Mouse (Mus musculus): ENCODE measurements around the gene Hoxa11. TPM values are rescaled to one million over a fixed set of nuclear protein-coding genes. Genes with fewer than 3 reads are reported as not detected.

The Hoxa11 gene
- polyA plus RNA-seq, 1 experiment from 2014 or later, result 55.0 TPM

DNA sequence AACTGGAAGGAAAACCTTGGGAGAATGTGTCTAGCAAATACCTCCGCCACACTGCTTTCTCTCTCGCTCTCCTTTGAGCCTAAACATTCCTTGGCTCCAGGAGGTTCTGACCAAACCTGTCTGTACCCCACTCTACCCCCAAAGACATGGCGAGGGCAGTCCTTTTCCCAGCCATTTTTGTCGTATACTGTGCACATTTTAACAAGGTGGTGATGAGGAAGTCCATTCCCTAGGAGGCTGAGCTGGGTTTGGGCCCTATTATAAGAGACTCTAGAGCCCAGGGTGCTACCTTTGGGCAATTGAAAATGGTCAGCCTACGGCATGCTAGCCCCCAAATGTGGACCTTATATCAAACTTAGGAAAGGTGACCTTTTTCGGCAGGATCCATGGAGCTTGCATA, 9.7 kb downstream of the Hoxa11 start:
- peaks cover 27% of the 10 kb centered on the region for H3K36me3 ChIP-seq
- peak overlapping the region; percentile 75 for H3K4me2 ChIP-seq (replicated peaks)
- H3K9ac ChIP-seq, result peak overlapping the region; percentile 100
- ATAC-seq (ENCODE audit: low FRiP score, low read depth), result no peak
- H3K9me3 ChIP-seq, result no peaks in the 10 kb centered on the region
- peaks cover 2% of the 10 kb centered on the region; the same call in 1 of the 2 replicates for H3K27me3 ChIP-seq
- H3K4me1 ChIP-seq, result peaks cover 24% of the 10 kb centered on the region
- peak overlapping the region; percentile 100 for H3K27ac ChIP-seq
- WGBS, result 11% methylated on average over 6 of the region's 6 CpGs
- H3K4me3 ChIP-seq, result peak overlapping the region; percentile 95

DNA sequence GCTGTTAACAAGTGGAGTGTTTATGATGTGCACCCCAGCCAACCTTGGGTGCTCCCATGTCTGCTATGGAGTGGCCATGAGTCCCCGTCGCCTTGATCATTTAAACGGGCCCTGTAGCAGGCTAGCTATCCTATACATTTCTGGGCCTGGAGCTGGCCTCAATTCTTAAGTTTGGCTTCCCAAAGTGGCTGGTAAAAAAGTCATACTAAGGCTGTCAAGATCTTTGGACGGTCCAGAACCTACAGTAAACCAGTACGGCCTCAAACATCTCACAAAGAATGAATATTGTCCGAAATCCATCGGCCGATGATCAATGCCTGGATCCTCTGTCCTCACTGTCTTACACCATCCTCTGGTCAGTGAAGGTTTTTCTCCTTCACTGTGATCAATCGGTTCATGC, 10.3 kb downstream of the Hoxa11 start:
- Histone ChIP-seq H3K36me3 (peaks cover 28% of the 10 kb centered on the region), H3K9me3 (no peaks in the 10 kb centered on the region), H3K27me3 (no peaks in the 10 kb centered on the region), H3K4me1 (peaks cover 22% of the 10 kb centered on the region), H3K9ac (peak overlapping the region; percentile 100), H3K4me2 (replicated peaks) (peak overlapping the region; percentile 75), H3K4me3 (peak overlapping the region; percentile 95), H3K27ac (peak overlapping the region; percentile 100)
- ATAC-seq (ENCODE audit: low FRiP score, low read depth), result no peak
- WGBS, result 10% methylated on average over 9 of the region's 9 CpGs

DNA sequence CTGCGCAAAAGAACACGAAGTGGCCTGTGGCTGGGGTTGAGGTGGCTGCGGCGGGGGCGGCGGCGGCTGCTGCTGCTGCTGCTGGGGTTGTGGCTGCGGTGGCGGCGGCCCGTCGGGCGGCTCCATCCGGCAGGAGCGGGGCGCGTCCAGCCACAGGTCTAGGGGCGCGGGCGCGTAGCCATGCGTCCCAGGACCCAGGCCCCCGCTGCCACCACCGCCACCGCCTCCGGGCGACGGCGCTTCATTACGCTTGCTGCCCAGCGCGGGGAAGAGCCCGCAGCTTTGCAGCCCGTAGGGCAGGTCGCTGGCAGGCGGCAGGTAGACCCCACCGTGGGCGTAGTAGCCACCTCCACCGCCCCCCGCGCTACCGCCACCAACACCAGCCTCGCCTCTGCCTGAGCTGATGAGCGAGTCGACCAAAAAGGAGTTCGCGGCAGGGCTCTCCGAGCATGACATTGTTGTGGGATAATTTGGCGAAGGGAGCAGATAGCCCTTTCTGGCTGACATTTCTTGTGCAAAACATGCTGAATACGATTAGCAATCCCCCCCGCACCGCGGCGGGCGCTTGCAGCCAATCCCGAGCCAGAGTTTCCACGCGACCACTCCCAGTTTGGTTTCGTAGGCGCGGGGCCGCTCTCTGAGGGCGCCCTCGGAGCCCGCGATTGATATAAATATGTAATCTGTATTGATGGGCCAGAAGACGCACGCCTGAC, 11.0 kb downstream of the Hoxa11 start:
- no peaks in the 10 kb centered on the region for H3K27me3 ChIP-seq
- H3K4me1 ChIP-seq, result peaks cover 22% of the 10 kb centered on the region
- peak overlapping the region; percentile 75 for H3K4me2 ChIP-seq (replicated peaks)
- peak; percentile 68 for ATAC-seq (ENCODE audit: low FRiP score, low read depth)
- no peaks in the 10 kb centered on the region for H3K9me3 ChIP-seq
- WGBS, result under 1% methylated on average over 61 of the region's 68 CpGs
- peaks cover 33% of the 10 kb centered on the region for H3K36me3 ChIP-seq
- H3K27ac ChIP-seq, result peak overlapping the region; percentile 100
- peak overlapping the region; percentile 100 for H3K9ac ChIP-seq
- peak overlapping the region; percentile 95 for H3K4me3 ChIP-seq

DNA sequence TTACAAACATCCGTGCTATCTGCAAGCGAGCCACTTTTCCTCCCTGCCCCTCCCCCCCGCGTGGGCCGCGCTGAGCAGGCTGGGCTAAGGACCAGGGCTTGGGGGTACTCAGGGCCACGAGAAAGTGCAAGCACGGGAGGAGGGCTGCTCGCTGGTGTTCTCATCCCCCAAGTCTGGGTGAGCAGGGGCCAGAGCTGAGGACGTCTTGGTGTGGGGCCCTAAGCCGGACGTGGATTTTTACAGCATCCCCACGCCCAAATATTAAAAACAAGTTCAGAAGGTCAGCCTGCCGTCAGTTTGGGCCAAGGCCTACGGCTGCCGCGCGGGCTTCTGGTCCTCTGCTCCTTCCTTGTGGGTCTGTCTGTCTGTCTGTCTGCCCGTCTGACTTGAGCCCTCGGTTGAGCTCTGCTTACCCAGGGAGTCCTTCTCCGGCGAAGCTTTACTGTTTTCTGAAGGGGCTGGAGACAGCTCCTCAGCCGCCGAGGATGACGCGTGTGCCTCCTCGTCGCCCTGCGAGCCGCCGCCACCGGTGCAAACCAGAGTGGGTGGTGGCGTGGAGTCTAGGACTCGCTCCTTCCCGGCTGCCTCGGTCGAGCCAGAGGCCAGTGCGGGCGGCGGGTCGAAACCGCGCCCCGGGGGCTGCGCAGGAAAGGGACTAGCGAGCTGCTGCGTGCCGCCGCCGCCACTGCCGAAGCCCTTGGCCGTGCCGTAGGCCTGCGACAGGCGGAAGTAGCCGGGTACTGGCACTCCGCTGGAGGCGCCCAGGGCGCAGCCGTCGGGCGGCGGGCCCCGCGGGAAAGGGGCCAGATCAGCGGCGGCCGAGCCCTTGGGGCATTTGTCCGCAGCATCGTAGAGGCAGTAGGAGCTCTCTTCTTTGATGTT, 11.8 kb downstream of the Hoxa11 start:
- ATAC-seq (ENCODE audit: low FRiP score, low read depth), result peak; percentile 45
- Histone ChIP-seq H3K4me1 (peaks cover 22% of the 10 kb centered on the region), H3K27me3 (no peaks in the 10 kb centered on the region), H3K4me2 (replicated peaks) (peak overlapping the region; percentile 75), H3K4me3 (peak overlapping the region; percentile 95), H3K36me3 (peaks cover 35% of the 10 kb centered on the region), H3K27ac (peak overlapping the region; percentile 100), H3K9ac (peak overlapping the region; percentile 100), H3K9me3 (no peaks in the 10 kb centered on the region)
- WGBS, result under 1% methylated on average over 70 of the region's 70 CpGs

DNA sequence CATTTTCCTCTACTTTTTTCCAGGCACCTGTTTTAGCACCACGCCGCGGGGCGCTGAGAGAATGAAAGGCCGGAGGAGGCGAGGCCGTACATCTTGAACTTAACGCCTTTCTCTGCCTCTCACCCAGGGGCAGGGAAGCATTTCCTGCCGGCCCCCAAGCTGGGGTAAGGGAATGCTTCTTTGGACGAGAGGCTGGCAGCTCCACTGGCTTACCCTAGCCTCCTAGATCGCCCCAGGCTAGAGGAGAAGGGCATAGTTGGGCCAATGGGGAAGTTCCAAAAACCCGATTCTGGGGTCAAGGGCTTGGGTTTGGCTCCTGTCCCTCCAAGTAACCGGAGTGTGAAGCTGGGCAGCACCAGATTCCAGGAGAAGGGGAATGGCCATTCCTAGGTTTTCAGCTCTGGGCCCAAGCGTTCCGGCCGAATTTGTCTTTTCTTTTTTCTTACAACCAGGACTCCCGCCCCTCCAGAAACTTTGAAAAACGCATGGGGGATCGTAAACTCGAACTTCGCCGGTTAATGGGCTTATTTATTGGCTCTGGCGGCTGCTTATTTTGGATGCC, 12.5 kb downstream of the Hoxa11 start:
- WGBS, result 1% methylated on average over 23 of the region's 23 CpGs
- peak overlapping the region; percentile 100 for H3K9ac ChIP-seq
- peaks cover 22% of the 10 kb centered on the region for H3K4me1 ChIP-seq
- peak overlapping the region; percentile 75 for H3K4me2 ChIP-seq (replicated peaks)
- peak overlapping the region; percentile 100 for H3K27ac ChIP-seq
- H3K4me3 ChIP-seq, result peak overlapping the region; percentile 95
- no peaks in the 10 kb centered on the region for H3K27me3 ChIP-seq
- H3K9me3 ChIP-seq, result no peaks in the 10 kb centered on the region
- H3K36me3 ChIP-seq, result peaks cover 35% of the 10 kb centered on the region
- no peak for ATAC-seq (ENCODE audit: low FRiP score, low read depth)

DNA sequence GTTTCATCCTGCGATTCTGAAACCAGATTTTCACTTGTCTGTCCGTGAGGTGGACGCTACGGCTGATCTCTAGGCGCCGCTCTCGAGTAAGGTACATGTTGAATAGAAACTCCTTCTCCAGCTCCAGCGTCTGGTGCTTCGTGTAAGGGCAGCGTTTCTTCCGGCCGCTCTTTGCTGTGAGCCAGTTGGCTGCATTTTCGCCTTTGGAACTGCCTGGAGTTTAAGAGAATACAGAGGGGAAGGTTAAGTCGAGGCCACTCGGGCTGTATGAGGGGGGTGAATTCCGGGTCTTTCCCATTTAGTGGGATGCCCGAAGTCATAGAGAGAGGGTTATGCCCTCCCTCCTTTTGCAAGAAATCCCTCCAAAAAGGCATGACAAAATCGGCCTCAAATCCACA, 13.0 kb downstream of the Hoxa11 start:
- H3K36me3 ChIP-seq, result peaks cover 35% of the 10 kb centered on the region
- no peak for ATAC-seq (ENCODE audit: low FRiP score, low read depth)

DNA sequence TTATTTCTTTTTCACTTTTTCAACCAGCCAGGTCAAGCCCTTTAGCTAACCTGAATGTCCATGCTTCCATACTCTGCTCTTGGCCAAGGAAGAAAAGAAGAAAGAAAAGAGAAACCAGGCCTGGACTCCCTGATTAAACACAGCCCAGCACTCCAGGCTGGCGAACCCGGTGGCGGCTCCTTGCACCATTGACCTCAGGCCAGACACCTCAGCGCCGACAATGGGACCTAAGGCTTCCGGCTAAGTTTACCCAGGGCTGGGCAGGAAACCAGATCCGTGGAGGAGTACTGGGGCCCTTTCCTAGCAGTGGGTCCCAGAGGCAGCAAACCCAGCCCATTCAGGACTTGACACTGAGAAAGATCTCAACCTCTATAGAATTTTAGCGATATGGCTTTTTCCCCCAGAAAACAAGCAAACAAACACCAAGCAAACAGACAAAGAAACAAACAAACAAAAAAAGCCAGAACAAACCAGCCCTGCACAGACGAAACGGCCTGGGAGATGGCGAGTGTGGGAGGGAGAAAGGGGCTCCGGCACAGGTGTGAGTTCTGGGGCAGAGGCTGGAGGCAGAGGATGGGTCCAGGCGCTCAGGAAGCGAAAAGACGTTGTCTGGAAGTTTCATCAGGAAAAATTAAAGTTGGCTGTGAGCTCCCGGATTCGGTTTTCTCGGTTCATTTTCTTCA, 13.6 kb downstream of the Hoxa11 start:
- H3K4me2 ChIP-seq (replicated peaks), result peak overlapping the region; percentile 75
- H3K27me3 ChIP-seq, result no peaks in the 10 kb centered on the region
- H3K4me3 ChIP-seq, result peak overlapping the region; percentile 95
- H3K9ac ChIP-seq, result peak overlapping the region; percentile 100
- H3K4me1 ChIP-seq, result peaks cover 28% of the 10 kb centered on the region
- H3K27ac ChIP-seq, result peak overlapping the region; percentile 100
- H3K9me3 ChIP-seq, result no peaks in the 10 kb centered on the region
- WGBS, result under 1% methylated on average over 18 of the region's 18 CpGs
- peaks cover 35% of the 10 kb centered on the region for H3K36me3 ChIP-seq
- ATAC-seq (ENCODE audit: low FRiP score, low read depth), result no peak

More for the DNA sequence above, 13.0 kb downstream of the Hoxa11 start:
- no peaks in the 10 kb centered on the region for H3K27me3 ChIP-seq
- peaks cover 25% of the 10 kb centered on the region for H3K4me1 ChIP-seq
- peak overlapping the region; percentile 100 for H3K27ac ChIP-seq
- WGBS, result under 1% methylated on average over 18 of the region's 18 CpGs
- no peaks in the 10 kb centered on the region for H3K9me3 ChIP-seq
- peak overlapping the region; percentile 75 for H3K4me2 ChIP-seq (replicated peaks)
- H3K4me3 ChIP-seq, result peak overlapping the region; percentile 95
- H3K9ac ChIP-seq, result peak overlapping the region; percentile 100

DNA sequence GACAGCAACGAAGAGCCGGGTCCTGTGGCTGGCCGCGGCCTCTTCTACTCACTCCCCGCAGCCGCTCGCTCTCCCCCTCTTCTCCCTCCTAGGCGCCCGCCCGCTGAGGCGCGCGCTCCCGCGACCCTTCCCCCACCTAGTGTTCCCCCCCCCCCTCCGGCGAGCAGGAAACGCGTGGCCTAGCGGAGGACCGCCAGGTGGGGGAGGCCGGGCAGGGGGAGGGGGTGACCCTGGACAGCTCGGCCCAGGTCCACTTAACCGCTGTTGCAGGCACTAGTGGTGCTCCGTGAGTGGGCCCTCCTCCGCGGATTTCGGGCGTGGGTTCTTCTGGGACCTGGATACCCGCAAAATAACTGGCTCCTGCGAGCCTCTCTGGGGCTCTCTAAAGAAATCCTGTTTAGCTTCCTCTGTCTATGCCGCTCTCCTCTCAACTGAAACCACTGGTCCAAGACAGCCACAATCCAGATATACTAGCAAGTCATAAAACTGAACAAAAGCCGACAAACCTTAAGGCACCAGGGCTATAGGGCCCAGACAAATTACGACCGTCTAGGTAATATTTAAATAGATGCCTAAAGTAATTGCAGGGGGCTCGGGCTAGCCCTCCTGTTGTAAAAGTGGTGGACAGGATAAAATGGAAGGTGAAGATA, 15.0 kb downstream of the Hoxa11 start, which contains the start of gene Hoxa9:
TSS of gene Hoxa9 (minus strand) at position 574 of the 650 bp plus-strand sequence.
- Histone ChIP-seq H3K36me3 (peaks cover 31% of the 10 kb centered on the region), H3K27me3 (no peaks in the 10 kb centered on the region), H3K4me2 (replicated peaks) (peak within 1 kb of the TSS; percentile 89), H3K4me1 (peaks cover 19% of the 10 kb centered on the region), H3K4me3 (peak within 1 kb of the TSS; percentile 95), H3K9ac (peak within 1 kb of the TSS; percentile 100), H3K27ac (peak within 1 kb of the TSS; percentile 100), H3K9me3 (no peaks in the 10 kb centered on the region)
- ATAC-seq (ENCODE audit: low FRiP score, low read depth), result peak; percentile 25; the same call in 1 of the 2 replicates
- under 1% methylated on average over 24 of the region's 36 CpGs for WGBS

DNA sequence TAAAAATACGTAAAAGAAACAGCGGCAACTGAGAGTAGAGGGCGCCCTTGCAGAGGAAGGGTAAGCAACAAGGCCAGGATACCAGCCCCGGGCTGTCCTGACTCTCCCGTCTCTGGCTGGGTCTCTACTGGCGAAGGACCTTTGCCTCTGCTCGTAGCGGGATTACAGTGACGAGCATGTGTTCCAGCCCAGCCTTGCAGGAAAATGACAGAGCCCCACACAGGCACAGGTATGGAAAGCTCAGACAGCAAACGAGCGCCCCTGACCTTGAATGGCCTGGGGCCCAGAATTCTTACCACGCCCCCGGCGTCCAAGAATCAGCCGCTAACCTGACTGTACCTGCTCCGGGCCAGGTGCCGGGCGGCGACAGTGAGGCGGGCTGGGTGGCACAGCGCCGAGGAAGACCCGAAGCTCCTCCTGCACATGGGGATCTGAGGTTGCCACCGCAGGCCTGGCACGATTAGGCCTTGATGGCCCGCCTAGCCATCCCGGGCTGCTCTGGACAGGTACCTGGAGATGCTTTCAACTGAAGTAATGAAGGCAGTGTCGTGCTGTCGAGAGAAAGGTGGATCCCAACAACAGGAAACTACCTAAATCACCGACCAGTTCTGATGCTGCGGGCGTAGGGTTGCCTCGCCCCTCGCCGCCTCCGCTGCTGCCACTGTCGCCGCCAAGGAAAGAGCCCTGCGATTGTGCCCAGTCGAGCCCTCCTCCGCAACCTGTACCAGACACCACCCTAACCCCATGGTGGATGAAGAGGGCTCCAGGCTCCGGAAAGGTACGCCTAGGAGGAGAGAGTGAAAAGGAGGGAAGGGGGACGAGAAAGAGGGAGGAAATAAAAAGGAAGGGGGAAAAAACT, 15.8 kb downstream of the Hoxa11 start:
- Histone ChIP-seq H3K9ac (peak overlapping the region; percentile 99), H3K4me3 (peak overlapping the region; percentile 95), H3K4me1 (peaks cover 12% of the 10 kb centered on the region), H3K9me3 (no peaks in the 10 kb centered on the region), H3K27ac (peak overlapping the region; percentile 99), H3K4me2 (replicated peaks) (peak overlapping the region; percentile 89), H3K27me3 (no peaks in the 10 kb centered on the region), H3K36me3 (peaks cover 40% of the 10 kb centered on the region)
- under 1% methylated on average over 44 of the region's 44 CpGs for WGBS
- ATAC-seq (ENCODE audit: low FRiP score, low read depth), result no peak

All from limb, embryonic 13.5 days (tissue).